Mouse (Mus musculus): ENCODE data around the gene Fmo5.

The Fmo5 gene

DNA sequence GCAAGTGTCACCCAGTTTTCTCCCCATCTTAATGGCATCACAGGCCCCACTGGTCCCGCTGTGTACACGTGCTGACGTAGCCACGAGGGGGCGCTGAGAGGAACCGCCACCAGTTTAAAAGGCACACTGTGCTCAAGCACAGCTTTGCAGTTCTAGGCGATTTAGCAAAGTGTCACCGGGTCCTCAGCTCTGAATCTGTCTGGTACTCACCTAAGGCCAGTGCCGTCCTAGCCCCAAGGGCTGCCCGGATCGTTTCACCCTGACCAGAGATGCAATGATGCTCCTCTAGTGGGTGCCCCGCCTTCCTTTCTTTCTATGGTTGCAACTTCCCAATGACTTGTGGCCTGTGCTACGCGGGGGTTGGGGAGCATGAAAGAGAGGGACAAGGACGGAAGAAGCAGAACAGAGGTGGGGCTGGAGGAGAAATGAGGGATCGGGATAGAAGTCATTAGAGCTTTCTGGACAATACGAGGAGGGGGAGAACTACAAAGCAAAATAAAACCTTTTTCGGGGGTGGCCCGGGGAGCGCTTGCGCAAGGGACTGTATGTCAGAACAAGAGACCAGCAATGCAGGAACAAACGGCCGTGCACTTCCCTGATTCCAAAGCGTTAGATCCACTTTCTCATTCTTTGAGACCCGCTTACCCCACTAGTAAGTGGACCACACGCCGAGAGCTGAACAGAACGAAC is 52.2 kb downstream of the Fmo5 start:
- DNase-seq (ENCODE audit: low read depth, low spot score): peak; percentile 75

DNA sequence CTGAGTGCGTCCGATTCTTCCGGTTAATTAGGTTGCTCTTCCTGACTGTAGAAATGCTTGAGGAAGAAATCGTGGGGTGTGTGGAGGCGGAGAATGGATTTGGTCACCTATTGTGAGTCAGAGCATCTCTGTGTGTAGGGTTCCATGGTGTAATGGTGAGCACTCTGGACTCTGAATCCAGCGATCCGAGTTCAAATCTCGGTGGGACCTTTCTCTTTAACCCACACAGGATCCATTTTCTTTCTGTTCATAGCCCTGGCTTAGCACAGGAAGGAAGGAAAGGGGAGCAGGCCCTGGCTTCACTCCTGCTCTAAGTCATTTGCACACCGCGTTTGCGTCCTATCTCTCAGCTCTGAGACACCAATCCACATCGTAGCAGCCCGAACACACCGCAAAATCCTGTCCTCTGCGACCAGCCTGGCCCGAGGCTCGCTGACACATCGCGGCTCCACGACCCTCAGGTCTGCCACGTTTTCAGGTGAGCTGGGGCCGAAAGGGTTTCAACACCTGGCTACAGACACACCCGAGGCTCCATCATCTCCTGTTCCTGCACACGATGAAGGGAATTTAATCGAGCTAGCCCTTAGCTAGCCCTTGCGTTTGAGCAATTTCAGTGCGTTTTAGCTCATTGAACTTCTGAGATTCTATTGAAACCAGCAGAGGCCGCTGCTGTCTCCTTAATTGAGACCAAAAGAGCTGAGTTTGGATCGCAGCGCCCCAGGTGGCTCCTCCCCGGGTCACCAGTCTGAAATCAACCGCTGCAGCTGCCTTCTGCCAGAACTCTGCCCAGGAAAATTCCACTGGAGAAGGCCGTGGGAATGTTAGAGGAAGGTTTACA is 52.9 kb downstream of the Fmo5 start:
- DNase-seq (ENCODE audit: low read depth, low spot score): peak; percentile 84

DNA sequence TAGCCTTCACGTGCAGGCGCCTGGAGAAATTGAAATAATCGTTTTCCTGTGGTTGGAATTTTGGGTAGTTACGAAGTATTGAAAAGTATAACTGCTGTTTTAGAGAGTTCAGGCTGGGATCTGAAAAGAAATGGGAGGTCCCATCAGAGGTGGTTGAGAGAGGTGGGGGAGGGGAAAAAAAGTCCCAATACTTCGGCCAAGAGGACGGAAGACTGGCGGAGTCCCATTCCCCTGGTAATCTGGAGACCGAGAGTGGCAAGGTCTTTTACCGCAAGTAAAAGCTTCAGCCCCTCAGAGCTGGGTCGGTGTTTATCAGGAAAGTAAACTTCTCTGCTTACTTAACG is 53.5 kb downstream of the Fmo5 start:
- no peak for DNase-seq (ENCODE audit: low read depth, low spot score)

DNA sequence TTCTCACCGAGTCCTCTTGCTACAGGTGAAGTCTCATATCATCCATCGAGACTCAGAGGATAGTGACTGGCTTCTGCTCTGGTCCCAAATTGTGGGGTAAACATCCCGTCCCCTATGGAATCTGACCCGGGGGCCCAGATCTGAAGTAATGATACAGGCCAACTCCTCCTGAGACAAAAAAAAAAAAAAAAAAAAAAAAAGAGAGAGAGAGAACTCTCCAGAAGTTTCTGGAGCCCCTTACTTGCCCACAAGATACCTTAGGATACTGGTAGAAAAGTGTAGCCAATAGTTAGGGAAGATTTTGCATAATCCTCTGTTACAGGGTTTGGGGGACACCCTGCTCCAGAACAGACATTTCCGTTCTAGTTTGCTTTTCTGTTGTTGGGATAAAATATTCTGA is 54.0 kb downstream of the Fmo5 start:
- DNase-seq (ENCODE audit: low read depth, low spot score): no peak

DNA sequence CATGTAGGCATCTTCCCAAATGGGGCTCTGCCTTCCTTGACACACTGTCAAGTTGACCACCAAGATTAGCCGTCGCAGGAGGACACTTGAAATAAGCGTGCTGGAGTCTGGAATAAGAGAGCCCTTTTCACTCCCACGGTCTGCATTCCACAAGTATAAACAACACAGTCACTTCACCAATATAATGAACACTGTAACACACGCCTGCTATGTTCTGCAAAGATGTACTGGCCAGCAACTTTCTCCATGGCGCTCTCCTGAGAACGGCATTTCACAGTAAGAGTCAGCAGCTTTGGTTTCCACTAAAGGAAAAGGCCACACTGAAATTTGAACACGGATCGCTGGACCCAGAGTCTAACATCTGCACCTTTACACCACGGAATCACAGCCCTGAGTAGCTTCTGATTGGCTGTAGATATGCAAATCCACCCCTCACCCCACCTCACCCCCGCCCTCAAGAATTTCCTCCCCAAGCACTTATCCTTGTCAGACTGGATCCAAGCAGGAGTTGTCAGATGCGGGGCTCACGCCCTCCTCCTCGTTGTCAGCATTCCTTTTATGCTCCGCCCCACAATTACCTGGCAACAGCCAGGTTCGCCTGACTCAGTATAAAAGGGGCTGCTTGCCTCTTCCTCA is 55.1 kb downstream of the Fmo5 start:
- peak; percentile 52 for DNase-seq (ENCODE audit: low read depth, low spot score)

DNA sequence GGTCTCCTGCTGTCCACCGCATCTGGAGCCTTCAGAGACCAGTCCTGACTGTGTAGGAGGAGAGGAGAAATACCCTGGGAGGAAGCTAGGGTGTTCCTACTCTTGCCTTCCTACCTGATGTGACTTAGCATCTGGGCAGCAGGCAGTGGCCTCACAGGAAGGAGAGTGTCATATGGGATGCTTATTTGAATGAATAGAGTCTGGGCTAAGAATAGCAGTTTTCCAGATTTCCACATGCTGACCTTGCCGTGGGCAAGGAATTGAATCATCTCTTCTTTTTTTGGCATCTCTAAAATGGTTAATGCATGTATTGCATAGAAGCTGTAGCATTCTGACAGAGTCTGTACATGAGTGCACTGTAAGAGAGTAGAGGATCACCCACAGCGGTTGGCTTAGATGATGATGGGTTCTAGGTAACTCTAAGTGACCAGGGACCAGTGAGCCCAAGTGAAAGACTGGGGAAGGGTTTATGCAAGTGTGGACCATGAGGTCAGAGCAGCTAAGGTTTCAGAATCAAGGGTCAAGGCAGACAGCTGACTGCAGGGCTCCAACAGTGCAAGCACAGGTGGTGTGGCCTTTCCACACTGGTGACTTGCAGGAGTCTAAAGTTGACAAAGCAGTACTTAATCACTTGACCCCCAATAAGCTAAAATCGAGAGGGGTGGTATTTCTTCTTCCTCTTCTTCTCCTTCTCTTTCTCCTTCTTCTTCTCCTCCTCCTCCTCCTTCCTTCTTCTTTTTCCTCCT is 57.9 kb downstream of the Fmo5 start:
- DNase-seq (ENCODE audit: low read depth, low spot score): no peak

DNA sequence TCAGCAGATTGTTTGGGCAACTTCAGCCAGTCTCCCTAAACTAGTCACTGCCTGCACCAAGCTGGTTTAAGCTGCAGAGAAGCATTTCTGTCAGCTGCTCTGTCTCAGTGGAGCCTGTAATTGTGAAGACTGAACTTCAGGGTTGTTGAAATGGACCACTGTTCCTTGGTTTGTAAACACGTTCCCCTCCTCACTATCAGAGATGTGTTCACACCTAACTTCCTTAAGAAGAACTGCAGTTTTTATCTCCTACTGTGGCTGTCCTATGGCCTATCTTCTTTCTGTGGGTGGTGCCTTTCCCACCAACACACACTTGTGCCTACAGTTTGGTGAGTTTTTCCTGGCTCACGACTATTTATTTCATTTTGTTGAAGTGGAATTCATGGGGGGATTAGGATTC is 60.7 kb downstream of the Fmo5 start:
- no peak for DNase-seq (ENCODE audit: low read depth, low spot score)

DNA sequence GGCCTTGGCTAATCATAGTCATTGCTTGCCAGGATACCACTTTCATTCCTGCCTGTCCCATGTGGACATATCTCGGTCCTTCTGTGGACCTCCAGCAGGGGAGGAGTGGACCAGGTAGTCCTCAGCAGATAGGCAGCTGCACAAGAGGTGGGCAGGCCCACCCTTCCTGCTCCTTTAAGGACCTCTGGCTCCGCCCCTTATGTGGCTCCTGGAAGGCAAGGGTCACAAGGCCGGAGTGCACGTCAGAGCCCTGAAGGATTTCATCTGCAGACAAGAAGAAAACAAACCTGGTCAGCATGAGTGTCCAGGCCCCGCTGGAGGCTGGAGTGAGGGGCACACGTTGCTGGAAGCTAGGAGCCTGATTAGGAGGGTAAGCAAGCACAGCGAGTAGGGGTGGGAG is 62.0 kb downstream of the Fmo5 start:
- no peak for DNase-seq (ENCODE audit: low read depth, low spot score)

DNA sequence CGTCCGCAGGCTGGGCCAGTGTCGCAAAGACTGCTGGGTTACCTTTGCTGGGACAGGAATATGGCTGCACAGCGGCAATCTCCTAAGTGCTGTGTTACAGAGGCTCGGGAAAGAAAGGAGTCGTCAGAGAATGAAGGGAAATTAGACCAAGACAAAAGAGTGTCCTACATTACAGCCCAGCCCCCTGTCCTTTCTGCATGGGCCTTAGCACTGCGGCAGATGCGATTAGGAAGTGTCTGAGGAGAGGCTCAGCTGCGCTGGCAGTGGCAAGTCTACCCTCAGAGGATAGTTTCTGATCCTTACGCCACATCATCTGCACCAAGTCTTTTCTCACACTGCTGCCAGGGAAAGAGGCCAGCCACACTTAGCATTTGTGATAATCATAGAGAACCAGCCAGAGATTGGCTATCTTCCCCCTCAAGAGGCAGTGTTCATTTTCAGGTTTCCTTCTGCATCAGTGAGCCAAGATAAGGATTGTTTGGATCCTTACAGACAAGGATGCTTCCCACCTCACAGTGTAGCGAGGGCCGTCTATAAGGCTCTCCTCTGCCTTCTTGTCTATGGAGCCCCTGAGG is 62.9 kb downstream of the Fmo5 start:
- DNase-seq (ENCODE audit: low read depth, low spot score): no peak

DNA sequence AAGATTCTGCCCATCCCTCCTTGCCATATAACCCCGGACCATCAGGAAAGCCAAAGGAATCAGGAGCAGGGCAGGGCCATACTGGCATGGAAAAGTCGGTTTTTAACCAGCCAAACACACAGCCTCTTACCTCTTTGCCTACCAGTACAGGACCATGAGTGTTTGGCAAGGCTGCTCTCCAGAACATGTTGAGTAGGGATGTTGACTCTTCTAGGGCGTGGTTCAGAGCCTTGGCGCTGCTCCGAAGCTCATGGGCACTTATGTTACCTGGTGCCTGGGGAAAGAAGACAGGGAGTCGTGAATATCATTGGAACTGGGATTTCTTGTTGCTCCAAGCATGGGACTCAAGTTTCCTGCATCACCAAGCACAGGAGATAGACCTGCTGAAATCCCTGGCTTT is 65.2 kb downstream of the Fmo5 start:
- DNase-seq (ENCODE audit: low read depth, low spot score): no peak

DNA sequence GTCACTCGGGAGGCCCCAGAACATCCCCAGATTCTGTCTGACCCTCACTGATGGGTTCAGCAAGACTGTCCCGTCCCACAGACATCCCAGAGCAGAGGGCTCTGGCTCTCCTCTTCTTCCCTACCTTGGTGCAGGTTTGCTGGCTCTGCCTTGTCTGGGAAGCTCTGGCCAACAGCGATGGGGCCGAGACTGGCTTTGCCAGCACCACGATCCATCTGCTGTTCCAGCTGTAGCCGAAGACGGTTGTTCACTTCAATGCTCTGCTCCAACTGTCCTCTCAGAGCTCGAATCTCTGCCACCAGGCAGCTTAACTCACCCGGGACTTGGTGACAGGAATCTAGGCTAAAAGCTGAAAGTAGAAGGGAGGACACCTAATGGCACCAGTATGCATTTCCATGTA is 68.3 kb downstream of the Fmo5 start:
- no peak for DNase-seq (ENCODE audit: low read depth, low spot score)

DNA sequence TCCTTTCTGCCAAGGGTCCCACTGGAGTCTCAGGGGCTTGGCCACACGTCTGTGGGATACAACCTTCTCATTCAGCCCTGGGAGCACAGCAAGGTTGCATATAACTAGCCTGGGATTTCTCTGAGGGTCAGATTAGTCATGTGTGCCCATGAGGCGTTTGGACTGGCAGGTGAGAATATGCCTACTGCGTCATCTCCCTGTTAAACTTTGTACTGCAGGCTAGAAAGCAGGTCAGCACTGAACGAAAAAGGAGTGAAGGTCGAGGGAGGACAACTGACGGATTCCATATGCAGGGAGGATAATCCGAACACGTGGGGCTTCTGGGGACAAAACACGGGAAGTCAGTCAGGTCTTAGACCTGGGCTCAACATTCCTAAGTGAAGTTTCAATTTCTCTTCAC is 68.7 kb downstream of the Fmo5 start:
- no peak for DNase-seq (ENCODE audit: low read depth, low spot score)

DNA sequence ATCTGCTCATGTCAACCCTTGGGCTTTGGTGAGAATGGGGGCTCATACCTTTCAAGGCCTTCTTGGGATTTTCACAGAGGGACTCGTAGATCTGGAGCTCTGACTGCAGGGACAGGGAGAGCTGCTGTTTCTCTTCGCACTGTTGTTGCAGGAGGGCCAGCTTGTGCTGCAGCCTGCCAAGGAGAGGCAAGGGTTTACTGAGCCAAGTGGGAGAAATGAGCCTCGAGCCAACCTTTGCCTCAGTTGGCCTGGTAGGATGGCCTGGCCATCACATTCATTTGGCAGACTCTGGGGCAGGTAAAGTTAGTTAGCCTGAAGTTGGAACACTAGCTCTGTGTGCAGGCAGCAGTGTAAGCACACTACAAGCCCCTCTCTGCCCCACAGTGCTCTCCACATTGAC is 70.5 kb downstream of the Fmo5 start:
- no peak for DNase-seq (ENCODE audit: low read depth, low spot score)

DNA sequence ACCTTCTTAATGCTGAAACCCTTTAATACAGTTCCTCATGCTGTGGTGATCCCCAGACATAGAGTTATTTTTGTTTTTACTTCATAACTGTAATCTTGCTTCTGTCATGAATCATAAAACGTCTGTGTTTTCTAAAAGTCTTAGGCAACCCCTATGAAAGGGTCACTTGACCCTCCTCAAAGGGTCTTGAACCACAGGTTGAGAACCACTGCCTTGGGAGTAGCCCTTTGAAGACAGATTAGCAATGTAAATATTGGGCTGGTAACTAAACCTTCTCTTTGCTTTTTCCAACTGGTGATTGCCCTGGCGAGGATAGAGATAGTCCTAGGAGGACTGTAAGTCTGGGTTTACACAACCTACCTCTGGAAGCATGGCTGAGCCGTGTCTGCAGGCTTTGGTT is 72.6 kb downstream of the Fmo5 start:
- DNase-seq (ENCODE audit: low read depth, low spot score): no peak

DNA sequence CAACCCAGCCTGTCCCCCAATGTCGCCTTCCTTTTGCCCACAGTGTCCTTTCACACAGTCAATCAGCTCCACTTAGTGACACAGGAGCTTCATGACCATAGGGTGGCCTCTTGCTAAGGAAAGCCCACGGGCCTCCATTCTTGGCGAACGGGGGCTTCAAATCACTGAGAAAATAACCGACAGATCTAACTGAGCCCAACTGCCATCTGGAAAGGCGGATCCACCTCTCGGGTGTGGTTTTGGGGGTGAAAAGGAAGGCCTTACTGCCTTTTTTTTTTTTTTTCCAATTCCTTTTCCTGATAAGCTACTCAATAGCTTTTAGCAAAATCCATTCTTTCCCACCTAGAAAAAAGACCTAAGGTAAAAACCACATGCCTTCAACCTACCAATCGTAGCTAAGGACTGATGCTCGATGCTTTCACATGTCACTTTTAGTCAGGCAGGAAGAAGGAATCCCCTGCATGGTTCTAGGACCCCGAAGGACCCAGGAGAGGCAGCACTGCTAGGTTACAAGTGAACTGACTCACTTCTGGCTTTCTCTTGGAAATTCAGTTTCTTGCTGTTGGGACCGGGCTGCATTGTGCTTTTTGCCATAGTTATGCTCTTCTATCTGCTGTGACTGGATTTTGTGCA is 74.0 kb downstream of the Fmo5 start:
- DNase-seq (ENCODE audit: low read depth, low spot score): no peak
